Mouse (Mus musculus) G1E (cell line): ENCODE results near the gene Hexim2.

Experiments used
- CTCF ChIP-seq: IDR thresholded peaks from 2 replicates; pipeline ENCODE4 v1.5.1; 2012; ENCODE audit warnings: low read depth, low read length, inconsistent platforms, mixed read lengths
- GATA1 ChIP-seq: IDR thresholded peaks from 2 replicates; pipeline ENCODE4 v1.6.1; 2012; ENCODE audit warnings: borderline replicate concordance, low read length, inconsistent platforms, mixed read lengths
- GATA2 ChIP-seq: IDR thresholded peaks from 2 replicates; pipeline ENCODE4 v1.6.1; 2012; ENCODE audit warnings: low read depth, low read length, inconsistent platforms, borderline replicate concordance
- POLR2AphosphoS5 ChIP-seq: IDR thresholded peaks from 2 replicates; pipeline ENCODE4 v1.6.1; 2012; ENCODE audit warnings: low read depth, low read length, inconsistent platforms; ENCODE audit not compliant: insufficient replicate concordance
- TAL1 ChIP-seq: conservative IDR thresholded peaks from 2 replicates; pipeline ENCODE4 v1.6.1; 2012; ENCODE audit warnings: low read depth, low read length, inconsistent platforms, mixed read lengths

DNA sequence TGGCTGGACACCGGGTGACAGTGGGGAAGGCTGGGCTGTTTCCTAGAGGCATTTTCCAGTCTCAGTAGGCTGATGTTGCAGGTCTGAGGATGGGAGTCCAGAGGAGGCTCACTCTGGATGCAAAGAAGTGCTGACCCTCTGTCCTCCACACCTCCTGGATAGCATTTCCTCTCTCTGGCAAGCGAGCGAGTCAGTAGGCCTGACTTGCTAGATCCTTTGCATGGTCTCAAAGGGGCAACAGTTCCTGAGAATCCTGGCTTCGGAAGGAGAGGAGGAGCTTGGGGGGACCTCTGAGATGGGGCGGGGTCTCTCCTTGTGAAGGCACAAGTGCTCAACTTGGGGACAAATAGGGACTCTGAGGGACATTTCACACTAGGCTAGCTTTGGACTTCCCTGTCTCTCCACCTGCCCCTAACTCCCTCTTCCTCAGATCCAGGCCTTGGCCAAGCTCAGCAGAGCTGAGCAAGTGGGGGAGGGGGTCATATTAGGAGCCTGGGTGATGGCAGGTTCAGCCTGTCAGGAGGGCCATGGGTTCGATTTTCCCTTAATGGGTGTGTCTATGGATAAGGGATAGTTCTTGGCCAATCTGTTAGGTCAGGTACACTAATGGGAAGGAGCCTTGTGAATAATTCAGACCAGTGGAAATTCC is 40.3 kb downstream of the Hexim2 start:
- TF ChIP-seq CTCF, result no peak
- TF ChIP-seq POLR2AphosphoS5, result no peak
- no peak for TF ChIP-seq TAL1
- no peak for TF ChIP-seq GATA1
- no peak for TF ChIP-seq GATA2
